Mouse (Mus musculus) heart, embryonic 10.5 days (tissue): ENCODE results near the gene Akt3. TPM values are rescaled to one million over a fixed set of nuclear protein-coding genes. Genes with fewer than 3 reads are reported as not detected.

Experiments used
- DNase-seq: peaks from one replicate; pipeline ENCODE4 v3.0.0-alpha.2; 2017; ENCODE audit warnings: low spot score
- H3K27ac ChIP-seq: fragments of 300-500 bp; sonication (generic); 2 replicates; pipeline ENCODE4 v1.5.1; 2016; ENCODE audit warnings: mild to moderate bottlenecking
- H3K27me3 ChIP-seq: fragments of 300-500 bp; sonication (generic); 2 replicates; pipeline ENCODE4 v1.6.1; 2016; ENCODE audit warnings: mild to moderate bottlenecking; ENCODE audit not compliant: poor library complexity, insufficient read depth, severe bottlenecking
- H3K36me3 ChIP-seq: fragments of 300-500 bp; sonication (generic); 2 replicates; pipeline ENCODE4 v1.6.1; 2016; ENCODE audit warnings: mild to moderate bottlenecking, moderate library complexity
- H3K4me1 ChIP-seq: fragments of 300-500 bp; sonication (generic); 2 replicates; pipeline ENCODE4 v1.6.1; 2016; ENCODE audit warnings: mild to moderate bottlenecking
- H3K4me3 ChIP-seq: fragments of 300-500 bp; sonication (generic); 2 replicates; pipeline ENCODE4 v1.5.1; 2016; ENCODE audit warnings: mild to moderate bottlenecking, moderate library complexity
- H3K9me3 ChIP-seq: fragments of 300-500 bp; sonication (generic); 2 replicates; pipeline ENCODE4 v1.6.1; 2016; ENCODE audit warnings: mild to moderate bottlenecking, moderate library complexity
- WGBS: fragments of 180-500 bp; shearing (Covaris S2); methylation state at CpG from one replicate; pipeline ENCODE4 v1.1.7; 2016; 5-methylcytosine and 5-hydroxymethylcytosine counted together
- polyA plus RNA-seq: library from polyadenylated mRNA; unstranded; fragments of >200 nt; fragmentation: Nextera tagmentation; extraction: Ambion mirVana; gene quantifications from 2 replicates; pipeline ENCODE4 v1.2.1, GENCODE M21; 2016

Akt3 gene
- polyA plus RNA-seq, 1 experiment from 2014 or later: 6.1 TPM

DNA sequence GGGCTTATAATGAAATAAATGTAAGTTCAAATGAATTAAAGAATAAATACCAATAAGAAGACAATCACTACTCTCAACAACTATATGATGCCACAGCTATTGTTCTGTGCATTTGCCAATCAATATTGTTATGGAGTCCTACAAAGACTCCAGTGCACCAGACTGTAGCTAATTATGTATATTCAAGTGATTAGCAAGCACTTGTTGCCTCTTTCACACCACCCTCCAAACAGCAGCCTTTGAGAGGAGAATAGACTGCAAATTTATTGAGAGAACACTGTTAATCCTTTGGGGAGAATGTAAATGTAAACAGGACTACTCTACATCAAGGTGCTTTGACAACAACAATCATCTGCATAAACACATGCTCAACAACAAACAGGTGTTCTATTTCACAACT, 86.7 kb downstream of the Akt3 start:
- H3K4me1 ChIP-seq: 0 out of 2 replicates have a peak, but pooled peaks cover 4% of the 10 kb centered on the region
- H3K9me3 ChIP-seq: no peaks in the 10 kb centered on the region
- no peak overlapping the region for H3K4me3 ChIP-seq
- DNase-seq: no peak
- H3K36me3 ChIP-seq: no peaks in the 10 kb centered on the region
- no peaks in the 10 kb centered on the region for H3K27me3 ChIP-seq
- H3K27ac ChIP-seq: no peak overlapping the region

DNA sequence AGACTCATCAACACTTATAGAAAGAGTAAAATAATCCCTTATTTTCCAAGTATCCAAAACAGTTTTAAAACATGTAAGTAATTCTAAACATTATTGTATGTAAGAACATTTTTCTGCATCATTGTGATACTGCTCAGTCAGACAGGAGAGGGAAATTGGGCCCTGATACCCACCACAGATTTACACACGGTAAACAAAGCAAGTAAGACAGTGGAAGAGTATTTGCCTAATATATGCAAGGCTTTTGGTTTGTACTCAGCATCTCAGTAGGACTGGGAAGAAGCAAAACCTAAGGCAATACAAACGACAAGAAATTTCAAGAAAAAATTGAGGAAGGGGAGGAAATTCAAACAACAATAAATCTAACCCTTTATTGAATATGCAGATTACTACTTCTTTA, 92.2 kb downstream of the Akt3 start:
- no peak overlapping the region for H3K27ac ChIP-seq
- no peaks in the 10 kb centered on the region for H3K9me3 ChIP-seq
- 0 out of 2 replicates have a peak, but pooled peaks cover 4% of the 10 kb centered on the region for H3K4me1 ChIP-seq
- H3K4me3 ChIP-seq: no peak overlapping the region
- DNase-seq: no peak
- H3K36me3 ChIP-seq: no peaks in the 10 kb centered on the region
- H3K27me3 ChIP-seq: no peaks in the 10 kb centered on the region
- 54% methylated on average over 2 of the region's 2 CpGs for WGBS

DNA sequence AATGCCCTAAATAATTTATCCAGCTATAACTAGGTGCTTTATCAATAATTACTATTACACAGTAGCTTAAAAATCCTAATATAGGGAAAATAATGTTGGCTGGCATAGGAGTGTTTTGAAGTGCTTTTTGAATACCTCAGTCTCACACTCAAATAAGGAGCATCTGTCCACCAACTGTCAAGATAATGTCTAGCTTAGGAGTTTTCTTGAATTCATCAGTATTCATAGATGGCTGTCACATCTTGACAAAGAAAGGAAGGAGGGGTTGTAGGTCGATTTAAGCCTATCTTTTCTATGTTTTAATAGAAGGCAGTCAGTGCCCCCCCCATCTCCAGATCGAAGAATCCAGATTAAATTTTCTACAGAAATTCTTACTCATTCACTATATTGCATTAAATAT, 92.7 kb downstream of the Akt3 start:
- H3K4me1 ChIP-seq: 0 out of 2 replicates have a peak, but pooled peaks cover 4% of the 10 kb centered on the region
- no peaks in the 10 kb centered on the region for H3K9me3 ChIP-seq
- H3K36me3 ChIP-seq: no peaks in the 10 kb centered on the region
- no peak overlapping the region for H3K4me3 ChIP-seq
- H3K27me3 ChIP-seq: no peaks in the 10 kb centered on the region
- DNase-seq: no peak
- H3K27ac ChIP-seq: no peak overlapping the region
- 84% methylated on average over 2 of the region's 2 CpGs for WGBS

DNA sequence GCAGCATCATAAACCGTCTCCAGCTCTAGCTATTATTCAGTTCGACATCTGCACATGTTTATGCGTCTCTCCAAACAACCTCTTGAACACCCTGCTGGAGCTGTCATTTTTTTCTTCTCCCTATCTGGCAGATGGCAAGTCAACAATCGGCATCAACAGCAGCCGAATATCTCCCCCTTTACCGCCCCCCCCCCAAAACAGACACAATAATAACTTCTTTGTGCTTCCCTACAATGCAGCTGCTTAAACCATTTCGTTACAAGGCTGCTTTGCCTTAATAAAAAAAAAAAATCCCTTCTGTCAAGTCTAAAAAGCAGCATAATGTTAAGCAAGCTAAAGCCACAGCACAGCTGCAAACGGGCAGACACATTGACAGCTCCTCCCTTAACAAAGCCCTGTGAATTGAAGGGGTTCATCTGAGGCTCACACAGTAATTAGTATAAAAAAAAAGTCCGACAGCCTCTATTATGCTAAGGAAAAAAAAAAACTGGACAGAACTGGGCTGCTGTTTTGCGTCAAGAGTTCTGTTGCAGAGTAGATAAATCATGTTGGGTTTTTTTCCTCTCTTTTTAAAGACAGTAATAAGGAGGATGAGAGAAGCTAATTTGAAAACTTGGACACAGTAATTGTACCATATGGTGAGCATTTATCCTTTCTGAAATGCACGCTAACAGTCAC, 107.5 kb downstream of the Akt3 start:
- H3K27ac ChIP-seq: no peak overlapping the region
- DNase-seq: no peak
- no peaks in the 10 kb centered on the region for H3K36me3 ChIP-seq
- H3K4me1 ChIP-seq: peaks cover 3% of the 10 kb centered on the region; the same call in 1 of the 2 replicates
- no peaks in the 10 kb centered on the region for H3K9me3 ChIP-seq
- 50% methylated on average over 11 of the region's 11 CpGs for WGBS
- H3K27me3 ChIP-seq: no peaks in the 10 kb centered on the region
- H3K4me3 ChIP-seq: no peak overlapping the region

DNA sequence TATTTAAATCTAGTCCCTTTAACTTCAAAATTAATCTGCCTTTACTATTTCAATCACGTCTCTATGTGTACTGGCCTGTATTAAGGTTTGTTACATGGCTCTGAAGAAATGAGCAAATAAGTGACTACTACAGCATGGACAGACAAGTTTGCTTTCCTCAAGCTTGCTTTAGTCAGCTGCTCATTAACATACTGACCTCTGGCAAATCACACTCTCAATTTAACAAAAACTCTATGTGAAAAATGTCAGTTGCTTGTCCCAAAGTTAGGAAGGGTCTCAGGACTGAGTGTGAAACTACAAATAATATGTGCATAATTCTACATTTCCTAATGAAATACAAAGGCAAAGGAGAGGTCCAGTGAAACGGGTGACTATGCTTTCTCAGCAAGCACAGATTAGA, 109.3 kb downstream of the Akt3 start:
- Histone ChIP-seq H3K27ac (no peak overlapping the region), H3K27me3 (no peaks in the 10 kb centered on the region), H3K4me1 (peaks cover 3% of the 10 kb centered on the region; the same call in 1 of the 2 replicates), H3K4me3 (no peak overlapping the region), H3K36me3 (no peaks in the 10 kb centered on the region), H3K9me3 (no peaks in the 10 kb centered on the region)
- DNase-seq: no peak
- WGBS: 67% methylated on average over 2 of the region's 2 CpGs

DNA sequence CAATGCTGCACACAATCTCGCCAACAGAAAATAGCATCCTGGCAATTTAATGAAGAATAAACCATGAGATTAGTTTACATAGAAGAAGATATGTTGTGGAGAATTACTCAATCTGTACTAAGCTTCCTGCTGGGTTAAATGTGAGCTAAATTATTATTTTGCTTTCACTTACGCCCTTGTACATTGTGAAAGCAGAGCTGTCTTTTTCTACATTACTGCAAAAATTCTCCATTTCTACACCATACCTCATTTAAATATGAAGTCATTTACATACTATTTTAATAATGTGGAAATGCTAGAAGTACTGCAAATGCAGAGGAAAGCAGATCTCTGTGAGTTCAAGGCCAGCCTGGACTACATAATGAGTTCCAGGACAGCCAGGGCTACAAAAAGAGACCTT, 116.5 kb downstream of the Akt3 start:
- Histone ChIP-seq H3K9me3 (no peaks in the 10 kb centered on the region), H3K27ac (no peak overlapping the region), H3K4me1 (no peaks in the 10 kb centered on the region), H3K36me3 (no peaks in the 10 kb centered on the region), H3K27me3 (no peaks in the 10 kb centered on the region), H3K4me3 (no peak overlapping the region)
- no peak for DNase-seq
- 89% methylated on average over 2 of the region's 2 CpGs for WGBS

DNA sequence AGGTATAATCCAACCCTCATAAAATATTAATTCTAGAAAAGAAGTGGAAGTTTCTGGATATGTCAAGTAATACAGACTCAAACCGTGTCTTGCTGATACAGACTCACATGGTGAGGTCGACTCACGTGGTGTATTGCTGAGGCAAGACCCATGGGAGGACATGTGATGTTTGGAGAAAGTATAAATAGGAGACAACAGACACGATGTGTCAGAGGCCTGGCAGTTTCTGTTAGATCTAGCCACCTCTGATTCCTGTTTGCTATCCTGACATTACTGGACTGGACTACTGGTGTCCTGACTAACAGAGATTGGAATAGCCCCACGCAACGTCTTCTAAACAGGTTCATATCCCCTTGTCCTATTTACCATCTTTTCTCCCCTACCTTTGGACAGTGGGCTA, 118.4 kb downstream of the Akt3 start:
- Histone ChIP-seq H3K27me3 (no peaks in the 10 kb centered on the region), H3K9me3 (no peaks in the 10 kb centered on the region), H3K4me1 (no peaks in the 10 kb centered on the region), H3K27ac (no peak overlapping the region), H3K4me3 (no peak overlapping the region), H3K36me3 (no peaks in the 10 kb centered on the region)
- WGBS: 79% methylated on average over 6 of the region's 6 CpGs
- DNase-seq: no peak

DNA sequence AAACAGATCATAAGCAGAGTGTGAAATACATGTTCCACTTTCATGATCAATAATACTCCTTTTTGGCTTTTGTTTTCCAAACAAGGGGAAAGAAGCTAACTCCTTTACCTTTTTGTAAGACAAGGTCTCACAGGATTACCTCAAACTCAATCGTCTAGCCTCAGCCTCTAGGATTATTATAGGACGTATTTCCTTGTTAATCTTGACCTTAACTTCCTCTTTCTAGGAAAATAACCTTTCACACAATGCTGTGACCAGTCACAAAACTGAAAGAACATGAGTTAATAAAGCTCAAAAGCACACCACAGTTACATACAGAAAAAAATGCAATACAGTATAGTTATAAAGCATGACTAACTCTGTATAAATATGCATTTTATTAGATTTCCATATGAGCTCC, 126.5 kb downstream of the Akt3 start:
- peaks cover 5% of the 10 kb centered on the region; the same call in 1 of the 2 replicates for H3K36me3 ChIP-seq
- no peak for DNase-seq
- H3K4me1 ChIP-seq: no peaks in the 10 kb centered on the region
- H3K27ac ChIP-seq: no peak overlapping the region
- 78% methylated on average over 2 of the region's 2 CpGs for WGBS
- H3K27me3 ChIP-seq: no peaks in the 10 kb centered on the region
- no peaks in the 10 kb centered on the region for H3K9me3 ChIP-seq
- no peak overlapping the region for H3K4me3 ChIP-seq

DNA sequence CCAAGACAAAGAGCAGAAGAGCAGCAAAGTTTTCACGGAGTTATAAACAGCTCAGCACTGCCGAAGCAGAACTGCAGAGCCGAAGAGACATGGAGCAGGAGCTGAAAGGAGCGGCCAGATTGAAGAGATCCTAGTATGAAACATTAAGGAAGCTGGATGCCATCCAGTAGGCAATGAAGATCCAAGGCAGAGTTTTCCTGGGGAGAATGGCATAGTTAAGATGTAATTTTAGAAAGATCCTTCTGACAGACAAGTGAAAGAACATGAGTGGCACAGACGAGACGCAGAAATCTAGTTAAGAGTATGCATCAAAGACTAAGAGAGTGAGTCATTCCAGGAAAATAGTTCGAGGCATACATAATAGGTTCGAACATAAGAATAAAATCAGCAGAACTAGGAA, 131.3 kb downstream of the Akt3 start:
- DNase-seq: no peak
- H3K9me3 ChIP-seq: no peaks in the 10 kb centered on the region
- no peak overlapping the region for H3K27ac ChIP-seq
- 66% methylated on average over 8 of the region's 8 CpGs for WGBS
- no peaks in the 10 kb centered on the region for H3K27me3 ChIP-seq
- no peaks in the 10 kb centered on the region for H3K4me1 ChIP-seq
- H3K36me3 ChIP-seq: peaks cover 5% of the 10 kb centered on the region; the same call in 1 of the 2 replicates
- H3K4me3 ChIP-seq: no peak overlapping the region

DNA sequence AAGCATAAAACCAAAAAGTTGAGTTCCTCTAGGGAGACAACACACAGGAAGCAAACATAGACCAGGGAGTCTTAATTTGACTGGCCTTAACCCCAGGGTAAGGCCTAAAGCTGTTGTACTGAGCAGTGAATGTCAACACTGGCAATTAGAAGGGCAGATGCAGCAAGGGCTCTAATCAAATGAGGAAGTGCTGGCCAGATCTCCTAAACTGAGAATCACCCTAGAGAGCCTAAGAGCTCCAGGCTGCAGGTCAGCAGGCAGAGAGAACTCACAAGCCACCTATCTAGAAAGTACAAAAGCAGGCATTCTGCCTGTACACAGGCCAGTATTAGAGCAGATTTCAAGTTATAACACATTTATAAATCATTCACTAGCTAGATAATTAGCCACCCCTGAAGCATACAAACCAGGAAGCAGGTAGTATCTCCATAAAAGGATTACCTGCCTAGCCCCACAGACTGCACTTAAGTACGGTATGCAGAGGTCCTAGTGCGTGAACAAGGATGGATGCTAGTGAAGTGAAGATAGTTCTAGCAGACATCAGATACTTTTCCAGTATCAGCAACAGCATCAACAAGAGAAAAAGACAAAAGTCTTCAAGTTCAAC, 147.2 kb downstream of the Akt3 start:
- H3K4me1 ChIP-seq: no peaks in the 10 kb centered on the region
- no peaks in the 10 kb centered on the region for H3K36me3 ChIP-seq
- H3K27ac ChIP-seq: no peak overlapping the region
- no peaks in the 10 kb centered on the region for H3K27me3 ChIP-seq
- 63% methylated on average over 2 of the region's 2 CpGs for WGBS
- no peak overlapping the region for H3K4me3 ChIP-seq
- H3K9me3 ChIP-seq: no peaks in the 10 kb centered on the region
- DNase-seq: no peak

DNA sequence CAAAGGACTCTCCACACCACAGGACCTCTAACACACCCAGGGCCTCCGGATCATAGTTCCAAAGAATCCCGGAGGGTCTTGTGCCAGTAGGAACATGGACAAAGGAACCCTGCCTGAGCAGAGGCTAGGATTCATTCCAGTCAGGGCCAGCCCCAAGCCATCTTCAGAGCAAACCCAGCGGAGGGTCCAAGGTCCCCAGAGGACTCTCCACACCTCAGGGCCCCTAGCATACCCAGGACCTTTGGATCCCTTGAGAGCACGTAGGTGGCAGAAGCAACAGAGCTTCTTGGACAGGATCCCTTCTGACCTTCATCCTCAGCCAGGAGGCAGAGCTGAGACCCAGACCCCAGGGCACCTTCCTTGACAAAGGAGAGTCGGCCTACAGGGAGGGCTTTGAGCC, 167.5 kb downstream of the Akt3 start:
- Histone ChIP-seq H3K27me3 (no peaks in the 10 kb centered on the region), H3K4me3 (no peak overlapping the region), H3K4me1 (no peaks in the 10 kb centered on the region), H3K27ac (no peak overlapping the region), H3K9me3 (no peaks in the 10 kb centered on the region), H3K36me3 (0 out of 2 replicates have a peak, but pooled peaks cover 3% of the 10 kb centered on the region)
- 88% methylated on average over 5 of the region's 5 CpGs for WGBS
- no peak for DNase-seq

DNA sequence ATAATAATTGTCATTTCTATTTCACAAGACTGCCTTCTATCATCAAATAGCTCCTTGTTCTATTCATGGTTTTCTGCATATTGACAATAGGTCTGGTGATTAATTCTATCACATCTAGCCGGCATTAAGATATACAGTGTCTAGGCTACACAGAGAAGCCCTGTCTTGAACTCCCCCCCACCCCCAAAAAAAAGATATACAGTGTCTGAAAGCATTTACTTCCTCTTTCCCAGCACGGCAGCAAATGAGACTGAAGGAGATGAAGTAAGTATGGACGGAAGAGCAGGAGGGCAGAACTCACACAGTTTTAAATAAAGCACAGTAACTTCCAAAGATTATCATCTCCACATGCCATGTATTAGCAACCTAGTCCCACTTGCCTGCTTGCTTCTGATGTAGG, 168.5 kb downstream of the Akt3 start:
- DNase-seq: no peak
- WGBS: 57% methylated on average over 3 of the region's 3 CpGs
- Histone ChIP-seq H3K36me3 (no peaks in the 10 kb centered on the region), H3K27me3 (no peaks in the 10 kb centered on the region), H3K4me3 (no peak overlapping the region), H3K9me3 (no peaks in the 10 kb centered on the region), H3K4me1 (no peaks in the 10 kb centered on the region), H3K27ac (no peak overlapping the region)

DNA sequence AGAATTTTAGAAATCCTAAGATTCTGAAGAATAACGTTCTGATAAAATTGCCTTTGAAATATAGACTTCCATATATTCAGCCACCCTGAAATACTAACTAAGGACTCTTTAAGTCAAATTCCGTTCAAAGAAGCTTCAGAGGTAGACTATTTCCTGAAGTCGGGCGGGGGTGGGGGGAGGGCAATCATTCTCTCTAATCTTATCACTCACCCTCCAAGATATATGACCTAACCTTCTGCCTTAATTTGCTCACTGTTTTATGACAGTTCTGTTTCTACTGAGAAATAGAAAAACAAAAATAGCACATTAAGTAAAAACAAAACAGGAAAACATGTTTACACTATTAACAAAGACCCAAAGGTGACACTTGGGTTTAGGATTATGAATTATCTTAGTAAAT, 169.0 kb downstream of the Akt3 start:
- Histone ChIP-seq H3K27me3 (no peaks in the 10 kb centered on the region), H3K27ac (no peak overlapping the region), H3K4me3 (no peak overlapping the region), H3K36me3 (no peaks in the 10 kb centered on the region), H3K4me1 (no peaks in the 10 kb centered on the region), H3K9me3 (no peaks in the 10 kb centered on the region)
- 68% methylated on average over 4 of the region's 4 CpGs for WGBS
- no peak for DNase-seq
